Mouse (Mus musculus): ENCODE results near the gene St7.

DNA sequence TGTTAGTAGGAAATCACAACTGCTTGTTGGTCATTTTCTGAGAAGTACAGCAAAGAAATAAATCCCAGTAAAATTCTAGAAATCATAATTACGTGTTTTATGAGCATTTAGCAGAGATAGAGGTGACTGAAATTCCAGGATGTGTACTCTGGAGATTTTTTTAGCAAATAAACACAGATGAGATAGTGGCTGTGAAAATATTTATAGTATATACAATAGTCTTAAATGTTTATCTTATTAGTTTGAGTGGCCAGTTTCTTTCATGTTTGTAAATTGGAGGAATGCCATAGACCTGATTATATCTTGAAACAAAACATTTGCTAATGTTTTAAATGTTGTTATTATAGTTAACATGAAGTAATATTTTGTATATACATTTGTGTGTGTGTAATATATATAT, 205.8 kb downstream of the St7 start:
- no peak for TF ChIP-seq CTCF (conservative IDR thresholded peaks at IDR 0.05; ENCODE audit: low read length)
- no peak for TF ChIP-seq NANOG (IDR thresholded peaks at IDR 0.05; ENCODE audit: borderline replicate concordance, low read length)

Measured in E14TG2a.4 (cell line).